Mouse (Mus musculus): ENCODE results near the gene Foxp4.
A peak's percentile ranks its signal among the peaks of the same experiment; 100 is the strongest.

The Foxp4 gene

GRCm38 (mm10) chr17:47924383-47925339 is at the start of gene Foxp4:
Foxp4 (minus strand) TSS chr17:47924645.
- DNase-seq, result peak; percentile 77

- DNase-seq, result peak; percentile 73
Measured at GRCm38 (mm10) chr17:47973563-47974472, 49.4 kb upstream of the Foxp4 start.

GRCm38 (mm10) chr17:47965885-47966505 is 41.5 kb upstream of the Foxp4 start:
- DNase-seq, result peak; percentile 36

GRCm38 (mm10) chr17:47958046-47958790 is 33.8 kb upstream of the Foxp4 start:
- peak; percentile 55 for DNase-seq

- DNase-seq, result no peak
Measured at GRCm38 (mm10) chr17:47956486-47956885, 32.0 kb upstream of the Foxp4 start.

GRCm38 (mm10) chr17:47955054-47955741 is 30.8 kb upstream of the Foxp4 start:
- no peak for DNase-seq

- DNase-seq, result no peak
Measured at GRCm38 (mm10) chr17:47953231-47953630, 28.8 kb upstream of the Foxp4 start.

GRCm38 (mm10) chr17:47952368-47953081 is 28.1 kb upstream of the Foxp4 start:
- DNase-seq, result peak; percentile 41

- DNase-seq, result no peak
Measured at GRCm38 (mm10) chr17:47951452-47951851, 27.0 kb upstream of the Foxp4 start.

GRCm38 (mm10) chr17:47950831-47951230 is 26.4 kb upstream of the Foxp4 start:
- no peak for DNase-seq

- DNase-seq, result no peak
Measured at GRCm38 (mm10) chr17:47949441-47949840, 25.0 kb upstream of the Foxp4 start.

GRCm38 (mm10) chr17:47948753-47949152 is 24.3 kb upstream of the Foxp4 start:
- no peak for DNase-seq

- no peak for DNase-seq
Measured at GRCm38 (mm10) chr17:47946921-47947420, 22.5 kb upstream of the Foxp4 start.

GRCm38 (mm10) chr17:47946111-47946510 is 21.7 kb upstream of the Foxp4 start:
- no peak for DNase-seq

- no peak for DNase-seq
Measured at GRCm38 (mm10) chr17:47943103-47943870, 18.8 kb upstream of the Foxp4 start.

GRCm38 (mm10) chr17:47942008-47942407 is 17.6 kb upstream of the Foxp4 start:
- DNase-seq, result no peak

- DNase-seq, result no peak
Measured at GRCm38 (mm10) chr17:47938839-47939238, 14.4 kb upstream of the Foxp4 start.

- no peak for DNase-seq
Measured at GRCm38 (mm10) chr17:47937926-47938600, 13.6 kb upstream of the Foxp4 start.

- no peak for DNase-seq
Measured at GRCm38 (mm10) chr17:47936591-47936990, 12.1 kb upstream of the Foxp4 start.

Data from kidney, adult 11 months (tissue).